8 mouse cellular contexts compared by ENCODE assay signal in the genomic region with DNA sequence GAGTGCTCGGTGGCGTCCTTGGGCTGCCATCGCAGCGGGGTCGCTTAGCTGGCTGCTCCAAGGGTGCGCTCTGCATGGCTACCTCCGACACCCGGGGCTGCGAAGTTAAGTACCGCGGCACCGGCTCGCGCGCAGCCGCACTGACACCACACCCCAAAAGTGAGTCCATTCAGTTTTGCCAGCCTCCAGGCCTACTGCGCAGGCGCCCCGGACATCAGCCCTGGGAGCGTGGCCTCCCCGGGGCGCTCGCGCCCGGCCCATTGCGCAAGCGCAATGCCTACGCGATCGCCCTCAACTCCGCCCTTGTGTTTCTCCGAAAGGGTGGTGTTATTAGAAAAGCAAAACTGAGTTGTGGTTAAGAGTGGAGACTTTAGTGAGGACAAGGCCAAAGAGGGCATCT. TPM values are rescaled to one million over a fixed set of nuclear protein-coding genes. Genes with fewer than 3 reads are reported as not detected.
A peak's percentile ranks its signal among the peaks of the same experiment; 100 is the strongest.
DNase-seq lines count a peak whose midpoint lies in the region; ATAC-seq and TF ChIP-seq lines count a peak whose summit lies in the region.

A gene (minus strand): TSS at position 252 of the 400 bp plus-strand sequence.

- no peaks in the 10 kb centered on the region for H3K36me3 ChIP-seq in hindbrain, postnatal 0 days (ENCODE audit: insufficient read depth, low read length)

- 1% methylated on average over 32 of the region's 32 CpGs for WGBS in hindbrain, postnatal 0 days

- intact Hi-C loops in gastrocnemius, adult 2 months (cut with DNase I): no loop called here
- intact Hi-C loops in left cerebral cortex, adult 2 months (cut with DNase I): loop anchor here (5.0 kb wide), 2 partner anchors 67 to 142 kb away; a partner anchor contains a TSS

- H3K9me3 ChIP-seq in hindbrain, postnatal 0 days (ENCODE audit: low read length): no peaks in the 10 kb centered on the region

- H3K4me3 ChIP-seq in gastrocnemius, adult 2 months: peak within 1 kb of the TSS; percentile 96
- peak within 1 kb of the TSS; percentile 74 for H3K4me3 ChIP-seq in hindbrain, postnatal 0 days (ENCODE audit: low read length)
- H3K4me3 ChIP-seq in left cerebral cortex, adult 2 months: peak within 1 kb of the TSS; percentile 84

- peak within 1 kb of the TSS; percentile 97 for H3K4me2 ChIP-seq in hindbrain, postnatal 0 days (ENCODE audit: low read depth, low read length)

- DNase-seq in WW6 (ENCODE audit: low read depth, low spot score): peak; percentile 90
- DNase-seq in cerebellum, postnatal 4 days (ENCODE audit: low spot score in 2 of 2): peak; percentile 84
- peak; percentile 99 for DNase-seq in gastrocnemius, adult 2 months
- DNase-seq in hindbrain, postnatal 0 days (ENCODE audit: low spot score): peak; percentile 96
- DNase-seq in left cerebral cortex, adult 2 months (ENCODE audit: extremely low spot score in 1 of 2, low spot score in 2 of 2): peak; percentile 89 to 90
- DNase-seq in right cerebral cortex, adult 2 months (ENCODE audit: low spot score in 2 of 2): peak; percentile 88 to 93
- peak; percentile 96 for DNase-seq in urinary bladder, postnatal 14 days (ENCODE audit: low spot score)

- ATAC-seq in hindbrain, postnatal 0 days: peak; percentile 93
- peak; percentile 69 for ATAC-seq in megakaryocyte, adult 5-6 weeks (ENCODE audit: poor library complexity, severe bottlenecking)

- TF ChIP-seq CTCF in gastrocnemius, adult 2 months (IDR thresholded peaks at IDR 0.05): peak; percentile 18
- TF ChIP-seq CTCF in hindbrain, postnatal 0 days (IDR thresholded peaks at IDR 0.05; ENCODE audit: low read depth): no peak
- no peak; the same call in none of the 2 replicates for TF ChIP-seq CTCF in left cerebral cortex, adult 2 months (IDR thresholded peaks at IDR 0.05)

- H3K27ac ChIP-seq in gastrocnemius, adult 2 months: peak within 1 kb of the TSS; percentile 94
- peak within 1 kb of the TSS; percentile 65 for H3K27ac ChIP-seq in hindbrain, postnatal 0 days
- peak within 1 kb of the TSS; percentile 86 for H3K27ac ChIP-seq in left cerebral cortex, adult 2 months

- H3K27me3 ChIP-seq in hindbrain, postnatal 0 days (ENCODE audit: insufficient read depth, low read length): no peaks in the 10 kb centered on the region

- peak within 1 kb of the TSS; percentile 67 for H3K9ac ChIP-seq in hindbrain, postnatal 0 days (replicated peaks; ENCODE audit: low read length)

- 0 out of 2 replicates have a peak, but pooled peaks cover 3% of the 10 kb centered on the region for H3K4me1 ChIP-seq in hindbrain, postnatal 0 days (ENCODE audit: insufficient read depth, low read length)

RNA-seq across cellular contexts. Expression of the gene that starts here (rescaled TPM):
- 10 to 100 TPM; 15.1 to 15.8 TPM for total RNA-seq in gastrocnemius, adult 2 months (2021)
- total RNA-seq in hindbrain, postnatal 0 days (2014; rRNA removed): 11.5 and 12.7 TPM in 2 replicates
- polyA plus RNA-seq in hindbrain, postnatal 0 days (2015; fragmentation: Nextera tagmentation; extraction: Ambion mirVana): 10.9 and 11.9 TPM in 2 replicates
- 10 to 100 TPM; 12.7 to 12.9 TPM for total RNA-seq in left cerebral cortex, adult 2 months (2021)
- 730 and 815 TPM in 2 replicates for total RNA-seq in megakaryocyte, adult 5-6 weeks (2015)
- total RNA-seq in megakaryocyte, adult 5-6 weeks (2017): 599 and 677 TPM in 2 replicates

Comparison
In these comparisons a context has a peak if more than half of its experiments do, and no peak if none do; other contexts are left out.
1. Peak in every context shown above with its lines: DNase-seq, ATAC-seq, H3K4me3 ChIP-seq and H3K27ac ChIP-seq.
2. RNA of the gene that starts here (total RNA-seq): 599 to 815 TPM in megakaryocyte, adult 5-6 weeks; 15.1 to 15.8 TPM in gastrocnemius, adult 2 months, 12.7 to 12.9 TPM in left cerebral cortex, adult 2 months and 11.5 to 12.7 TPM in hindbrain, postnatal 0 days; every median in the first group is over 10 times any median in the second.